Mouse (Mus musculus) kidney, postnatal 14 days (tissue): ENCODE measurements at regions not wholly inside any gene's neighbourhood (a gene's known extent, or its start where the extent isn't known, plus 50 kb on each side); places are given as distances from the start of the nearest gene placed in this dataset.

Source experiments
- DNase-seq: peaks from one replicate; pipeline ENCODE4 v3.0.0; 2022; ENCODE audit warnings: mixed read lengths

- DNase-seq, result no peak
These were observed 93.2 kb upstream of the Ubl3 start for GRCm38 (mm10) chr5:148645772-148646171.

- DNase-seq, result peak; percentile 30
These were observed 92.6 kb upstream of the Ubl3 start for GRCm38 (mm10) chr5:148645191-148645681.

GRCm38 (mm10) chr5:148644345-148644744 lies 91.8 kb upstream of the Ubl3 start:
- no peak for DNase-seq

- no peak for DNase-seq
These were observed 89.2 kb upstream of the Ubl3 start for GRCm38 (mm10) chr5:148641652-148642395.

GRCm38 (mm10) chr5:148640523-148640922 lies 87.9 kb upstream of the Ubl3 start:
- no peak for DNase-seq

- no peak for DNase-seq
These were observed 82.3 kb upstream of the Ubl3 start for GRCm38 (mm10) chr5:148634919-148635356.

- no peak for DNase-seq
These were observed 81.4 kb upstream of the Ubl3 start for GRCm38 (mm10) chr5:148633999-148634398.

GRCm38 (mm10) chr5:148633331-148633730 lies 80.7 kb upstream of the Ubl3 start:
- DNase-seq, result no peak

- peak; percentile 22 for DNase-seq
These were observed 80.1 kb upstream of the Ubl3 start for GRCm38 (mm10) chr5:148632516-148633170.

GRCm38 (mm10) chr5:148631566-148631965 lies 79.0 kb upstream of the Ubl3 start:
- no peak for DNase-seq

- no peak for DNase-seq
These were observed 73.4 kb upstream of the Ubl3 start for GRCm38 (mm10) chr5:148626014-148626413.

- DNase-seq, result no peak
These were observed 72.2 kb upstream of the Ubl3 start for GRCm38 (mm10) chr5:148624649-148625405.

- DNase-seq, result no peak
These were observed 68.6 kb upstream of the Ubl3 start for GRCm38 (mm10) chr5:148620895-148621786.

GRCm38 (mm10) chr5:148619917-148620316 lies 67.3 kb upstream of the Ubl3 start:
- no peak for DNase-seq

GRCm38 (mm10) chr5:148616426-148616825 lies 63.8 kb upstream of the Ubl3 start:
- DNase-seq, result no peak

- DNase-seq, result peak; percentile 19
These were observed 63.2 kb upstream of the Ubl3 start for GRCm38 (mm10) chr5:148615706-148616366.

- no peak for DNase-seq
These were observed 62.5 kb upstream of the Ubl3 start for GRCm38 (mm10) chr5:148615117-148615516.

GRCm38 (mm10) chr5:148611323-148611722 lies 58.7 kb upstream of the Ubl3 start:
- DNase-seq, result no peak

- DNase-seq, result no peak
These were observed 56.9 kb upstream of the Ubl3 start for GRCm38 (mm10) chr5:148609506-148609880.

GRCm38 (mm10) chr5:148608857-148609505 lies 56.4 kb upstream of the Ubl3 start:
- DNase-seq, result no peak

- peak; percentile 78 for DNase-seq
These were observed 55.6 kb upstream of the Ubl3 start for GRCm38 (mm10) chr5:148608178-148608577.
